Mouse (Mus musculus): ENCODE data around the gene Pou5f2. TPM values are rescaled to one million over a fixed set of nuclear protein-coding genes. Genes with fewer than 3 reads are reported as not detected.

Pou5f2 gene
- 0.96 and 1.3 TPM in 2 replicates for polyA plus RNA-seq (2011; ENCODE audit: insufficient read depth, insufficient read length, low read depth, missing spikeins)

DNA sequence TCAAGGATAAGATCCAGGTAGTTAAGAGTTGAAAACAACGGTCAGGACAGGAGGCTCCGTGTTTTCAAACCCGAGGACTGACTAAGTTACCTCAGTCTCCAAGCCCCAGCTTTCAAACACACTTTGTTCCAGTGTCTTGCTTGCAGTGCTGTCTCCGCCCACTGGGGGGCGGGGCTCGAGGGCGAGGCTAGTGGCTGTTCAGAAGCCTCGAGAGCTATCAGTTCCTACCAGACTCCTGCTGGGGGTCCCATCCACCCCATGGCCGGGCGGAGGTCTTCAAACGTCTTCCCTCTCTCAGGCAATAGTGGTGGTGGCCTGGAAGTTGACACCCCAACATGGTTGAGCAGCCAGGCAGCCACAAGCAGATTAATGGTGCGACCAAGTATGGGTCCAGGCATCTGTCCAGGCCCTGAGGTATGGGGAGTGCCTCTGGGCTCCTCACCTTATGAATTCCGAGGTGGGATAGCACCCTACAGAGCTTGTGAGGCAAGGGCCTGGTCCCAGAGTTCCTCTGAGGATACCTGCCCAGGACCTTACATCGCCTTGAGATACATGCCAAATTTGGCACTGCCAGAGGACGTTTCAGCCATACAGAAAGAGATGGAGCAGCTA, at the start of gene Pou5f2:
Pou5f2 (plus strand) TSS at position 220 of the 612 bp plus-strand sequence.
- Histone ChIP-seq H3K36me3 (ENCODE audit: control insufficient read depth, insufficient read depth, low read length, poor library complexity, severe bottlenecking) (no peaks in the 10 kb centered on the region), H3K4me1 (ENCODE audit: control insufficient read depth, insufficient read depth, low read length) (no peaks in the 10 kb centered on the region), H3K27ac (ENCODE audit: insufficient read depth, low read length) (no peak within 1 kb of the TSS), H3K9ac (ENCODE audit: low read depth, poor library complexity, severe bottlenecking) (no peak within 1 kb of the TSS), H3K27me3 (ENCODE audit: control insufficient read depth, insufficient read depth, low read length, poor library complexity, severe bottlenecking) (no peaks in the 10 kb centered on the region), H3K4me3 (ENCODE audit: low read depth, low read length) (no peak within 1 kb of the TSS), H3K9me3 (replicated peaks; ENCODE audit: control insufficient read depth, insufficient read depth, low read length, poor library complexity, severe bottlenecking) (no peaks in the 10 kb centered on the region)
- TF ChIP-seq EP300 (IDR thresholded peaks at IDR 0.05; ENCODE audit: insufficient read depth, low read depth, low read length) (no peak), POLR2A (IDR thresholded peaks at IDR 0.05; ENCODE audit: insufficient read depth, low read length) (no peak), CTCF (IDR thresholded peaks at IDR 0.05; ENCODE audit: low read depth, low read length) (peak; percentile 20)

DNA sequence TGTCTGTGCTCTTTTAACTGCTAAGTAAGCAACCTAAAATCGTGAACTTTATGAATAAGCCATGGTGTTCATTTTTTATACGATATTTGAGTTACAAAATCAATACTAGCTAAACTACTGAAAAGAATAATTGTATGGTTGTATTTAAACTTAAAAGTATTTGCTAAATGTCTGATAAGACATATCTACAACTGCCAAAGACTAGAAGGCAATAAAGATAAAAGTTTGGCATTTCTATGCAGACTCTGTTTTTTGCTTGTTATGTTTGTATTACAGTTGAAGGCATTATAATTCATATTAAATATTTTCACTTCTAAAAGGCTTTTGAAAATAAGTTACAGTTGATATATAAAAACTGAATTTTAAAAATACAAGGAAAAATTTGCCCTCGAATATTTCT, 48.5 kb upstream of the Pou5f2 start:
- Histone ChIP-seq H3K4me1 (ENCODE audit: control insufficient read depth, insufficient read depth, low read length) (no peaks in the 10 kb centered on the region), H3K4me3 (ENCODE audit: low read depth, low read length) (no peak overlapping the region), H3K36me3 (ENCODE audit: control insufficient read depth, insufficient read depth, low read length, poor library complexity, severe bottlenecking) (no peaks in the 10 kb centered on the region), H3K9me3 (replicated peaks; ENCODE audit: control insufficient read depth, insufficient read depth, low read length, poor library complexity, severe bottlenecking) (no peaks in the 10 kb centered on the region), H3K27ac (ENCODE audit: insufficient read depth, low read length) (no peak overlapping the region), H3K9ac (ENCODE audit: low read depth, poor library complexity, severe bottlenecking) (no peak overlapping the region), H3K27me3 (ENCODE audit: control insufficient read depth, insufficient read depth, low read length, poor library complexity, severe bottlenecking) (no peaks in the 10 kb centered on the region)
- TF ChIP-seq POLR2A (IDR thresholded peaks at IDR 0.05; ENCODE audit: insufficient read depth, low read length) (no peak), CTCF (IDR thresholded peaks at IDR 0.05; ENCODE audit: low read depth, low read length) (no peak), EP300 (IDR thresholded peaks at IDR 0.05; ENCODE audit: insufficient read depth, low read depth, low read length) (no peak)

DNA sequence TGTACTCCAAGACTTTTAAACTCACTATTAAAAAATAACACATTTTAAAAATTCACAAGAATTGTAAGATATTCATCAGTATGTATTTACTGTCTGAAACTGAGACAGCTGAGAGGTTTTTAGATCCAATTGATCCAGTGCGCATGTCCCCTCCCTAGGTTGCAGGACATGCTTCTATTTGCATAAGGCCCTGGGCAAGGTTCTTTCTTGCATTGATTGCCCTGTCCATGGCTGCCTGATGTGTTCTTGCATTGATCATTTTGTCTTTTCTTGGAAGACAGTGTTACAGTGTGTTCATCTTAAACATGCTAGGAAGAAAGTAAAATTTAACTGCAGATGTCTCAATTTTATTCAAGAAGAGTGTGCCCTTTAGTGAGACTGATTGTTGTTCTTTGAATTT, 47.6 kb upstream of the Pou5f2 start:
- H3K27ac ChIP-seq (ENCODE audit: insufficient read depth, low read length) = no peak overlapping the region
- TF ChIP-seq CTCF (IDR thresholded peaks at IDR 0.05; ENCODE audit: low read depth, low read length) (no peak), EP300 (IDR thresholded peaks at IDR 0.05; ENCODE audit: insufficient read depth, low read depth, low read length) (no peak), POLR2A (IDR thresholded peaks at IDR 0.05; ENCODE audit: insufficient read depth, low read length) (no peak)
- no peaks in the 10 kb centered on the region for H3K9me3 ChIP-seq (replicated peaks; ENCODE audit: control insufficient read depth, insufficient read depth, low read length, poor library complexity, severe bottlenecking)

DNA sequence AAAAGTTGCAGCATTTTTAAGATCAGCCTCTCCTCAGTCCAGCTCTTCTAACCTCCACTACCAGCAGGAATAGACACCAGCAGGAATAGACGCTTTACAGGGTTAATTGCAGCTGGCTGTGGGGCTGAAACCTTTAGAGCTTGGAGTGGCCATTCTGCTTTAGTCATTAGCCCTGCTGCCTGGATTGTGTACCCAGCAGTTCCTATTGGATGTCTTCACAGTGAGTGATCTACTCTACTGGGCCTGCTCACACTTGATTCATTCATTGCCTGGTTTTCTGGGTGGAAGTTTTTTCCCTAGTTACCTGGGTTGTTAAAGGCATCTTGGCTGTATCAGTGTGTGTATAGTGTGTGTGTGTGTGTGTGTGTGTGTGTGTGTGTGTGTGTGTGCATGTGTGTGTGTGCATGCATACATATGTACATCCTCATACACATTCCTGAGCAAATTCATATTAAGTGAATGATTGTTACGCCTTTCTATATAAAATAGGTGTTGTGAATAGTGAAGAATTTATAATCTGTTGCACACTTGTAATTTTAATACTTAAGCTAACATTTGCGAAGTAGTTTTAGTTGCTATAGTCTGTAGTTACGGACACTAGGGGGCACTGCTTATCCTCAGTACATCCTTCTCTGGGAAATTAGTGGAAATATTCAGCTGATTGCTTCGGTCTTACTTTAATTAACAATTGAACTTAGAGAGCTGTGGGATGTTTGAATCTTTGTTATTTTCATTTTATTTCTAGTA, 42.4 kb upstream of the Pou5f2 start:
- Histone ChIP-seq H3K27ac (ENCODE audit: insufficient read depth, low read length) (no peak overlapping the region), H3K27me3 (ENCODE audit: control insufficient read depth, insufficient read depth, low read length, poor library complexity, severe bottlenecking) (no peaks in the 10 kb centered on the region)
- TF ChIP-seq EP300 (IDR thresholded peaks at IDR 0.05; ENCODE audit: insufficient read depth, low read depth, low read length) (no peak), CTCF (IDR thresholded peaks at IDR 0.05; ENCODE audit: low read depth, low read length) (no peak), POLR2A (IDR thresholded peaks at IDR 0.05; ENCODE audit: insufficient read depth, low read length) (no peak)

More for the DNA sequence above, 47.6 kb upstream of the Pou5f2 start:
- Histone ChIP-seq H3K27me3 (ENCODE audit: control insufficient read depth, insufficient read depth, low read length, poor library complexity, severe bottlenecking) (no peaks in the 10 kb centered on the region), H3K9ac (ENCODE audit: low read depth, poor library complexity, severe bottlenecking) (no peak overlapping the region), H3K4me1 (ENCODE audit: control insufficient read depth, insufficient read depth, low read length) (no peaks in the 10 kb centered on the region), H3K36me3 (ENCODE audit: control insufficient read depth, insufficient read depth, low read length, poor library complexity, severe bottlenecking) (no peaks in the 10 kb centered on the region), H3K4me3 (ENCODE audit: low read depth, low read length) (no peak overlapping the region)

DNA sequence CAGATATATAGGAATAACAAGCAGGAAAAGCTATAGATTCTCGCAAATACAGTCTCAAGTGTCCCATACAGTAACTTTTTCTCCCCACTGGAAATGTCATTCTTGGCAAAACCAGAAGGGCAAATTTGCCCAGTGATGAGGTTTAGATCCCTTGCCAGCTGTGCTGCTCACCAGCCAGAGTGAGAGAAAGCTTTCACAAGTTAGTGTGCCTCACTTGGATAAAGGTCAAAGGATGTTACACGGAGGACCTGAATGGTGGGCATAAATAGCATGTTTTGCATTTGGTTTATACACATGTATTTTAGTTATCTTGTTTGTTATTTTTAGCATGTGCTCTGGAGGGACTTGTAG, 41.9 kb upstream of the Pou5f2 start:
- no peak for TF ChIP-seq POLR2A (IDR thresholded peaks at IDR 0.05; ENCODE audit: insufficient read depth, low read length)
- TF ChIP-seq CTCF (IDR thresholded peaks at IDR 0.05; ENCODE audit: low read depth, low read length) = no peak
- no peak for TF ChIP-seq EP300 (IDR thresholded peaks at IDR 0.05; ENCODE audit: insufficient read depth, low read depth, low read length)
- Histone ChIP-seq H3K27me3 (ENCODE audit: control insufficient read depth, insufficient read depth, low read length, poor library complexity, severe bottlenecking) (no peaks in the 10 kb centered on the region), H3K9ac (ENCODE audit: low read depth, poor library complexity, severe bottlenecking) (no peak overlapping the region), H3K36me3 (ENCODE audit: control insufficient read depth, insufficient read depth, low read length, poor library complexity, severe bottlenecking) (no peaks in the 10 kb centered on the region), H3K4me1 (ENCODE audit: control insufficient read depth, insufficient read depth, low read length) (no peaks in the 10 kb centered on the region), H3K9me3 (replicated peaks; ENCODE audit: control insufficient read depth, insufficient read depth, low read length, poor library complexity, severe bottlenecking) (no peaks in the 10 kb centered on the region), H3K4me3 (ENCODE audit: low read depth, low read length) (no peak overlapping the region), H3K27ac (ENCODE audit: insufficient read depth, low read length) (no peak overlapping the region)

More for the DNA sequence above, 42.4 kb upstream of the Pou5f2 start:
- Histone ChIP-seq H3K4me3 (ENCODE audit: low read depth, low read length) (no peak overlapping the region), H3K9ac (ENCODE audit: low read depth, poor library complexity, severe bottlenecking) (no peak overlapping the region), H3K36me3 (ENCODE audit: control insufficient read depth, insufficient read depth, low read length, poor library complexity, severe bottlenecking) (no peaks in the 10 kb centered on the region), H3K4me1 (ENCODE audit: control insufficient read depth, insufficient read depth, low read length) (no peaks in the 10 kb centered on the region), H3K9me3 (replicated peaks; ENCODE audit: control insufficient read depth, insufficient read depth, low read length, poor library complexity, severe bottlenecking) (no peaks in the 10 kb centered on the region)

All from ES-Bruce4 (cell line).